Mouse (Mus musculus) C2C12 (cell line): ENCODE measurements around the gene Chst11. TPM values are rescaled to one million over a fixed set of nuclear protein-coding genes. Genes with fewer than 3 reads are reported as not detected.
"Not testable (repeated sequence)": the region's sequence is repeated elsewhere in the genome, so short reads cannot be mapped to it uniquely, and the experiment has no call there.

Source experiments
- H3K27me3 ChIP-seq: one replicate; pipeline ENCODE4 v1.6.1; 2011; ENCODE audit not compliant: control insufficient read depth, insufficient read depth, insufficient read length
- H3K36me3 ChIP-seq: one replicate; pipeline ENCODE4 v1.6.1; 2011; ENCODE audit not compliant: control insufficient read depth, insufficient read depth
- H3K4me3 ChIP-seq: one replicate; pipeline ENCODE4 v1.5.1; 2011; ENCODE audit warnings: mild to moderate bottlenecking, control low read depth; ENCODE audit not compliant: poor library complexity, insufficient read depth, severe bottlenecking
- H3K79me2 ChIP-seq: one replicate; pipeline ENCODE4 v1.6.1; 2011; ENCODE audit not compliant: control insufficient read depth, insufficient read depth
- H3K79me3 ChIP-seq: one replicate; pipeline ENCODE4 v1.6.1; 2011; ENCODE audit warnings: low read depth, control low read depth
- H3ac ChIP-seq: one replicate; pipeline ENCODE3; 2011; ENCODE audit warnings: low read depth; ENCODE audit not compliant: control insufficient read depth, insufficient read length
- CEBPB ChIP-seq: IDR thresholded peaks from one replicate; pipeline ENCODE4 v1.6.1; 2011; ENCODE audit warnings: low read depth, mild to moderate bottlenecking, control low read depth, moderate library complexity
- CTCF ChIP-seq: IDR thresholded peaks from one replicate; pipeline ENCODE4 v1.5.1; 2011; ENCODE audit not compliant: control insufficient read depth, insufficient read depth, insufficient read length
- FOSL1 ChIP-seq: IDR thresholded peaks from one replicate; pipeline ENCODE4 v1.8.0; 2011; ENCODE audit warnings: mild to moderate bottlenecking, low read length; ENCODE audit not compliant: poor library complexity, insufficient read depth, severe bottlenecking
- MAX ChIP-seq: IDR thresholded peaks from one replicate; pipeline ENCODE4 v1.6.1; 2011; ENCODE audit warnings: mild to moderate bottlenecking, control low read depth
- MYOD1 ChIP-seq: IDR thresholded peaks from one replicate; pipeline ENCODE4 v1.6.1; 2011; ENCODE audit warnings: low read depth; ENCODE audit not compliant: control insufficient read depth, insufficient read length
- MYOG ChIP-seq: IDR thresholded peaks from one replicate; pipeline ENCODE4 v1.6.1; 2011; ENCODE audit not compliant: control insufficient read depth, insufficient read length; ENCODE audit errors: extremely low read depth
- USF1 ChIP-seq: IDR thresholded peaks from one replicate; pipeline ENCODE4 v1.6.1; 2011; ENCODE audit warnings: low read depth, mild to moderate bottlenecking, control low read depth, moderate library complexity
- polyA plus RNA-seq: library from polyadenylated mRNA; unstranded; fragments of >200 nt; fragmentation: generic; extraction: Trizol; gene quantifications from one replicate; pipeline ENCODE4 v1.2.1, GENCODE M21; 2012; ENCODE audit warnings: missing spikeins

The Chst11 gene
- polyA plus RNA-seq, 1 experiment: 15.9 TPM

DNA sequence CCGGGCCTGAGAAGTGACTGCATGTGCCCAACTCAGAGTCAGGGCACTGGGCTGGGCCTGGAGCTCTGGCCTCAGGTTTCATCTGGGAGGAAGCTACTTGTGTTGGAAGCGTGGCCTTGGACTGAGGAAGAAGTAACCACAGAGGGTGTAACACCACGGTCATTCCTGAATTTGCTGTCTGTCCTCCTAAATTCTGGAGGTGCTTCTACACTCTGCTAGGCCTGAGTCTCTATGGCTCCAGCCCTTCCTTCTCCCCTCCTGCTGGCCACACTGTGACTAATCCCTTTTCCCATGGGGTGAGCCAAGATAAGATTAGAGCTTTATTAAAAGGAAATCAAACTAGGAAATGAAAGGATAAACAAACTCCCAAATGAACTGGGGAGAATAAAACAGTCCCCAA lies 133.3 kb downstream of the Chst11 start:
- Histone ChIP-seq H3K79me2 (peaks cover 25% of the 10 kb centered on the region), H3K4me3 (no peak overlapping the region), H3K27me3 (no peaks in the 10 kb centered on the region), H3K79me3 (peaks cover 3% of the 10 kb centered on the region), H3ac (no peak overlapping the region), H3K36me3 (no peaks in the 10 kb centered on the region)
- TF ChIP-seq MYOD1 (no peak), MAX (no peak)

- no peaks in the 10 kb centered on the region for H3K27me3 ChIP-seq
- TF ChIP-seq MAX (no peak), FOSL1 (no peak), MYOD1 (no peak), CEBPB (no peak), MYOG (no peak), CTCF (no peak), USF1 (no peak)
- H3K36me3 ChIP-seq: no peaks in the 10 kb centered on the region
- peaks cover 25% of the 10 kb centered on the region for H3K79me2 ChIP-seq
- H3K79me3 ChIP-seq: peaks cover 3% of the 10 kb centered on the region
- H3K4me3 ChIP-seq: no peak overlapping the region
- H3ac ChIP-seq: no peak overlapping the region
Measured at GRCm38 (mm10) chr10:83119016-83119415, 133.7 kb downstream of the Chst11 start.

GRCm38 (mm10) chr10:83119461-83119860 lies 134.2 kb downstream of the Chst11 start:
- not testable (repeated sequence) for H3K27me3 ChIP-seq, H3ac ChIP-seq, H3K4me3 ChIP-seq, H3K79me3 ChIP-seq, H3K36me3 ChIP-seq
- peaks cover 25% of the 10 kb centered on the region for H3K79me2 ChIP-seq

- TF ChIP-seq FOSL1 (no peak), CTCF (no peak), USF1 (no peak), MYOD1 (no peak), CEBPB (no peak), MAX (no peak), MYOG (no peak)
- Histone ChIP-seq H3ac (no peak overlapping the region), H3K4me3 (no peak overlapping the region), H3K36me3 (no peaks in the 10 kb centered on the region), H3K79me3 (peaks cover 3% of the 10 kb centered on the region), H3K27me3 (no peaks in the 10 kb centered on the region), H3K79me2 (peaks cover 25% of the 10 kb centered on the region)
Measured at GRCm38 (mm10) chr10:83119909-83120308, 134.6 kb downstream of the Chst11 start.

- no peak overlapping the region for H3K4me3 ChIP-seq
- no peak overlapping the region for H3ac ChIP-seq
- peaks cover 25% of the 10 kb centered on the region for H3K79me2 ChIP-seq
- no peaks in the 10 kb centered on the region for H3K27me3 ChIP-seq
- peaks cover 3% of the 10 kb centered on the region for H3K79me3 ChIP-seq
- H3K36me3 ChIP-seq: no peaks in the 10 kb centered on the region
- no peak for TF ChIP-seq MYOD1
- TF ChIP-seq CTCF: no peak
- TF ChIP-seq CEBPB: no peak
- no peak for TF ChIP-seq MAX
Measured at GRCm38 (mm10) chr10:83120938-83121337, 135.6 kb downstream of the Chst11 start.

DNA sequence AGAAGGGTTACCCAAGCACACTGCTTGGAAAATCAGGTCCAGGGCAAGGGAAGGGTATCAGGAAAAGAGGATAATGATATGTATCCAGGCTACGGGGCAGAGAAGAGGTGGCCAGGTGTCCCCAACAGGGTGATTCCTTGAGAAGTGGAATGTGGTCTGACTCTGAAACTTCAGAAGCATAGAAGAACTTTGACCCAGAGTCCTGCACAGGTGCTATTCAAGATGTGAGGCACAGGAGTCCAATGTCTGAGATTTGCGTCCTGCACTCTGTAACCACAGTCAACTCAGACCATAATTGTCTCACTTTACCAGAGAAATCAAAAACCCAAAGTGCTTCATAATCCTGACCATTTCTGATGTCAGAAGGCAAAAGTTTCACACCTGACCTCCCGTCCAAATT lies 139.3 kb downstream of the Chst11 start:
- Histone ChIP-seq H3K36me3 (no peaks in the 10 kb centered on the region), H3ac (no peak overlapping the region), H3K79me3 (no peaks in the 10 kb centered on the region), H3K27me3 (no peaks in the 10 kb centered on the region), H3K4me3 (no peak overlapping the region), H3K79me2 (peaks cover 13% of the 10 kb centered on the region)
- no peak for TF ChIP-seq USF1
- no peak for TF ChIP-seq MYOG

- no peak overlapping the region for H3ac ChIP-seq
- TF ChIP-seq CTCF (no peak), MYOG (no peak), FOSL1 (no peak), MAX (no peak), USF1 (no peak), CEBPB (no peak), MYOD1 (no peak)
- no peaks in the 10 kb centered on the region for H3K79me3 ChIP-seq
- H3K27me3 ChIP-seq: no peaks in the 10 kb centered on the region
- no peaks in the 10 kb centered on the region for H3K36me3 ChIP-seq
- H3K4me3 ChIP-seq: no peak overlapping the region
- peaks cover 6% of the 10 kb centered on the region for H3K79me2 ChIP-seq
Measured at GRCm38 (mm10) chr10:83126447-83126846, 141.1 kb downstream of the Chst11 start.
